Mouse (Mus musculus) kidney, adult 2 months (tissue): Measurements from ENCODE around the gene Akr1c14.
"Not testable (repeated sequence)": the region's sequence is repeated elsewhere in the genome, so short reads cannot be mapped to it uniquely, and the experiment has no call there.

Source experiments
- CTCF ChIP-seq: fragments of 200-500 bp; conservative IDR thresholded peaks from 2 replicates; pipeline ENCODE4 v1.5.1; 2011; ENCODE audit warnings: low read depth, mild to moderate bottlenecking, control low read depth, low read length, moderate library complexity, mixed read lengths; ENCODE audit not compliant: insufficient read depth, insufficient read length
- POLR2A ChIP-seq: fragments of 200-500 bp; IDR thresholded peaks from one replicate; pipeline ENCODE4 v1.6.1; 2011; ENCODE audit warnings: low read depth, low read length, control low read depth

DNA sequence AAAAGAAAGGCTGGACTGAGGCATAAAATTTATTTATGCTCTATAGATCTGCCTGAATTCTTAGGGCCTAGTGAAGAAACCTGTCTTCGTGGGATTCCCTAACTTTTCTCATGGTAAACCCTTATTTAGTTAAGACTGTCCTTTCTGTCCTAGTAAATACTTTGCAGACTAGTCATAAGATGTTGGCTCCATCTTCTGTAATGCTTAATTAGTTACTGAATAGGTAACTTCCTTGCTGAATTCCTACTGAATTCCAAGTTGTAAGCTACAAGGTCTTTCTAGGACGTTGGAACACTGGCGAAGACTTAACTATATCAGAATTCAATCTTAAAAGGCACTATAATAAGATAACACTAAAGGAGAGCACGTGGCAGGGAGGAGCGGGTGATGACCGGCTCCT lies 75.7 kb downstream of the Akr1c14 start:
- not testable (repeated sequence) for TF ChIP-seq POLR2A, CTCF
